Mouse (Mus musculus): ENCODE measurements around the gene Dnase1l2. TPM values are rescaled to one million over a fixed set of nuclear protein-coding genes. Genes with fewer than 3 reads are reported as not detected.

Gene Dnase1l2
- polyA plus RNA-seq, 1 experiment from 2014 or later = 1.7 TPM

DNA sequence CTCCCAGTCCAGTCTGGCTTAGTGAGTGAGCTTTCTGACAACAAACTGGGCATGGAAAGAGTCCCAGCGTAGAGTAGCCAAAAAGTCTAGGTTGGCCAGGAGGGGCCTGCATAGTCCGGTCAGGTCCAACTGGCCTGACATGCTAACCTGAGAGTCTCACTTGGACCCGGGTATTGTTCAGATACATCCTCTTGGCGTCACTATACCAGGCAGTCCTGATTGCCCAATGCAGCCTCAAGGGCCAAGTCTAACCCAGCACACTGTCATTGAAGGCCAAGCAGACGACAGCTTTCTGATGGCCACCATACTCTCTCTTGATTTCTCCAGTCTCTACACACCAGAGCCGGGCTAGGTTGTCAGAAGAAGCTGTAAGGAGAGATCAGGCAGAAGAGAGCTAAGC lies 32.7 kb upstream of the Dnase1l2 start:
- no peak overlapping the region for H3K4me2 ChIP-seq (ENCODE audit: low read depth, severe bottlenecking)
- peaks cover 20% of the 10 kb centered on the region for H3K4me1 ChIP-seq (ENCODE audit: control insufficient read depth, insufficient read depth, low read length)
- 91% methylated on average over 6 of the region's 6 CpGs for WGBS
- no peak overlapping the region for H3K4me3 ChIP-seq (ENCODE audit: low read depth, low read length)
- ATAC-seq (ENCODE audit: insufficient number of reproducible peaks, low FRiP score, low TSS enrichment, low read depth) (no peak), DNase-seq (ENCODE audit: low spot score) (no peak)
- H3K36me3 ChIP-seq (ENCODE audit: control insufficient read depth, insufficient read depth, low read length) = peaks cover 21% of the 10 kb centered on the region
- H3K27ac ChIP-seq (replicated peaks; ENCODE audit: low read depth, low read length) = no peak overlapping the region
- H3K9me3 ChIP-seq (ENCODE audit: control insufficient read depth, low read length) = no peaks in the 10 kb centered on the region
- H3K27me3 ChIP-seq (ENCODE audit: control insufficient read depth, insufficient read depth, low read length) = no peaks in the 10 kb centered on the region
- H3K9ac ChIP-seq (ENCODE audit: low read length) = no peak overlapping the region

- WGBS = 84% methylated on average over 5 of the region's 5 CpGs
- peak overlapping the region; percentile 26; the same call in 1 of the 2 replicates for H3K27ac ChIP-seq (replicated peaks; ENCODE audit: low read depth, low read length)
- no peaks in the 10 kb centered on the region for H3K27me3 ChIP-seq (ENCODE audit: control insufficient read depth, insufficient read depth, low read length)
- no peak overlapping the region for H3K9ac ChIP-seq (ENCODE audit: low read length)
- ATAC-seq (ENCODE audit: insufficient number of reproducible peaks, low FRiP score, low TSS enrichment, low read depth) (no peak), DNase-seq (ENCODE audit: low spot score) (no peak)
- no peak overlapping the region for H3K4me3 ChIP-seq (ENCODE audit: low read depth, low read length)
- no peaks in the 10 kb centered on the region for H3K9me3 ChIP-seq (ENCODE audit: control insufficient read depth, low read length)
- no peak overlapping the region for H3K4me2 ChIP-seq (ENCODE audit: low read depth, severe bottlenecking)
- H3K36me3 ChIP-seq (ENCODE audit: control insufficient read depth, insufficient read depth, low read length) = peaks cover 21% of the 10 kb centered on the region
- H3K4me1 ChIP-seq (ENCODE audit: control insufficient read depth, insufficient read depth, low read length) = peaks cover 17% of the 10 kb centered on the region
Observed at GRCm38 (mm10) chr17:24474557-24474956, 31.7 kb upstream of the Dnase1l2 start.

- ATAC-seq (ENCODE audit: insufficient number of reproducible peaks, low FRiP score, low TSS enrichment, low read depth) = no peak
- Histone ChIP-seq H3K36me3 (ENCODE audit: control insufficient read depth, insufficient read depth, low read length) (peaks cover 21% of the 10 kb centered on the region), H3K9ac (ENCODE audit: low read length) (no peak within 1 kb of the TSS), H3K4me2 (ENCODE audit: low read depth, severe bottlenecking) (no peak within 1 kb of the TSS), H3K9me3 (ENCODE audit: control insufficient read depth, low read length) (no peaks in the 10 kb centered on the region), H3K27me3 (ENCODE audit: control insufficient read depth, insufficient read depth, low read length) (no peaks in the 10 kb centered on the region), H3K4me1 (ENCODE audit: control insufficient read depth, insufficient read depth, low read length) (peaks cover 17% of the 10 kb centered on the region), H3K27ac (replicated peaks; ENCODE audit: low read depth, low read length) (peak within 1 kb of the TSS; percentile 26; the same call in 1 of the 2 replicates), H3K4me3 (ENCODE audit: low read depth, low read length) (no peak within 1 kb of the TSS)
- WGBS = 88% methylated on average over 6 of the region's 6 CpGs
- no peak for DNase-seq (ENCODE audit: low spot score)
Observed at GRCm38 (mm10) chr17:24473612-24474275, 30.8 kb upstream of the Dnase1l2 start, which contains the start of gene Bricd5. Bricd5 (plus strand) TSS chr17:24473884.

DNA sequence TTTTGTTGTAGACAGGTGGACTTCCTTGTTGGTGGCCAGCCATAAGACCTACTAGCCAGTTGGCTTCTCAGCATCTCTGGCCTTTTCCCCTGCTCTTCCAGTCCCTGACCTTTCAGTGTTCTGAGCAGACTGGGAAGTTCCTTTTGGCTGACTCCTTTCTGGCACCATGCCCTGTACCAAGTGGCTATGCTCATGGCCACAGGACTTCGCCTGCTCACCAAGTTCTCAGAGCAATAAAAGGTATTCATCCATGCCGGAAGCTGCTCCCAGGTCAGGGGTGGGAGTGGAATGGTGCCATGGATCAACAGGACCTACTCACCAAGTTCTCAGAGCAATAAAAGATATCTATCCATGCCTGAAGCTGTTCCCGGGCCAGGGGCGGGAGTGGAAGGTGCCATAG lies 29.6 kb upstream of the Dnase1l2 start:
- H3K9me3 ChIP-seq (ENCODE audit: control insufficient read depth, low read length) = no peaks in the 10 kb centered on the region
- H3K27ac ChIP-seq (replicated peaks; ENCODE audit: low read depth, low read length) = no peak overlapping the region

GRCm38 (mm10) chr17:24470701-24471527 lies 28.0 kb upstream of the Dnase1l2 start:
- Histone ChIP-seq H3K4me2 (ENCODE audit: low read depth, severe bottlenecking) (peak overlapping the region; percentile 98), H3K4me3 (ENCODE audit: low read depth, low read length) (peak overlapping the region; percentile 65), H3K9me3 (ENCODE audit: control insufficient read depth, low read length) (no peaks in the 10 kb centered on the region), H3K36me3 (ENCODE audit: control insufficient read depth, insufficient read depth, low read length) (peaks cover 13% of the 10 kb centered on the region), H3K27ac (replicated peaks; ENCODE audit: low read depth, low read length) (peak overlapping the region; percentile 31; the same call in 1 of the 2 replicates), H3K4me1 (ENCODE audit: control insufficient read depth, insufficient read depth, low read length) (peaks cover 12% of the 10 kb centered on the region), H3K27me3 (ENCODE audit: control insufficient read depth, insufficient read depth, low read length) (no peaks in the 10 kb centered on the region), H3K9ac (ENCODE audit: low read length) (peak overlapping the region; percentile 73)
- DNase-seq (ENCODE audit: low spot score) (peak; percentile 49), ATAC-seq (ENCODE audit: insufficient number of reproducible peaks, low FRiP score, low TSS enrichment, low read depth) (peak; percentile 28)
- WGBS = 2% methylated on average over 68 of the region's 68 CpGs

More for the DNA sequence above, 29.6 kb upstream of the Dnase1l2 start:
- no peak overlapping the region for H3K4me3 ChIP-seq (ENCODE audit: low read depth, low read length)
- ATAC-seq (ENCODE audit: insufficient number of reproducible peaks, low FRiP score, low TSS enrichment, low read depth) (no peak), DNase-seq (ENCODE audit: low spot score) (no peak)
- peaks cover 12% of the 10 kb centered on the region for H3K4me1 ChIP-seq (ENCODE audit: control insufficient read depth, insufficient read depth, low read length)
- peaks cover 21% of the 10 kb centered on the region for H3K36me3 ChIP-seq (ENCODE audit: control insufficient read depth, insufficient read depth, low read length)
- H3K9ac ChIP-seq (ENCODE audit: low read length) = no peak overlapping the region
- H3K27me3 ChIP-seq (ENCODE audit: control insufficient read depth, insufficient read depth, low read length) = no peaks in the 10 kb centered on the region
- WGBS = 89% methylated on average over 4 of the region's 4 CpGs
- H3K4me2 ChIP-seq (ENCODE audit: low read depth, severe bottlenecking) = peak overlapping the region; percentile 98; the same call in 1 of the 2 replicates

DNA sequence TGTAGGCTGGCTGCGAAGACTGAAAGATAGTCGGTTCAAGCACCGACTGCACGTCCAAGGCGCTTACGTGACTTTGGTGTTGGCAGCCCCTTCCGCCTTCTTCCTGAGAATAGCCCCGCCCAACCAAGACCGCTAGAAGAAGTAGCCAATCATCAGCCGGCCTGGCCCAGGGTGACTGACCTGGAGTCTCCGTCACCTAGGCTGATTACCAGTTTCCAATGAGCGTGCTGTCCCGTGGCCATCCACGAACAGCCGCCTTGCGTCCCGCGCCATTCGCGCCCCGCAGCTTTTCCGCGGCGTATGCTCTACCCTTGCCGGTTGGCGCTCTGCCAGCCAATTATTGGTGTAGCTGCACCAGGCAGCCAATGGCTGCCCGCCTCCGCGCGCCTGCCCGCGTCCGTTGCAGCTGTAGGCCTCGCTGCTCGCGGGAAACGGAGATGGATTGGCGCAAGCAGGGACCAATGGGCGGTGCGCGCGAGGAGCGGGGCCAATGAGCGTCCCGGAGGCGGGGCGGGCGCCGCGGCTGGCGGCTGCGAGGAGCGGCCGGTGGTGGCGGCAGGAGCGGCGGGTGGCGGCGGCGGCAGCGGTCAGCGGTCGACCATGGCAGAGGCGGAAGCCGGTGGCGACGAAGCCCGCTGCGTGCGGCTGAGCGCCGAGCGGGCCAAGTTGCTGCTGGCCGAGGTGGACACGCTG lies 27.2 kb upstream of the Dnase1l2 start, which contains the start of the genes E4f1 and Pgp:
Gene E4f1, minus strand, starts transcription at position 404 of the 693 bp plus-strand sequence.
Gene Pgp, plus strand, starts transcription at position 483 of the 693 bp plus-strand sequence.
- Histone ChIP-seq H3K36me3 (ENCODE audit: control insufficient read depth, insufficient read depth, low read length) (peaks cover 8% of the 10 kb centered on the region; the same call in 1 of the 2 replicates), H3K27ac (replicated peaks; ENCODE audit: low read depth, low read length) (peak within 1 kb of the TSS; percentile 49), H3K27me3 (ENCODE audit: control insufficient read depth, insufficient read depth, low read length) (no peaks in the 10 kb centered on the region), H3K9me3 (ENCODE audit: control insufficient read depth, low read length) (no peaks in the 10 kb centered on the region), H3K4me2 (ENCODE audit: low read depth, severe bottlenecking) (peak within 1 kb of the TSS; percentile 98), H3K4me1 (ENCODE audit: control insufficient read depth, insufficient read depth, low read length) (peaks cover 12% of the 10 kb centered on the region), H3K4me3 (ENCODE audit: low read depth, low read length) (peak within 1 kb of the TSS; percentile 65), H3K9ac (ENCODE audit: low read length) (peak within 1 kb of the TSS; percentile 73)
- WGBS = under 1% methylated on average over 72 of the region's 75 CpGs
- DNase-seq (ENCODE audit: low spot score) (peak; percentile 98), ATAC-seq (ENCODE audit: insufficient number of reproducible peaks, low FRiP score, low TSS enrichment, low read depth) (peak; percentile 92)

- H3K9ac ChIP-seq (ENCODE audit: low read length) = peak overlapping the region; percentile 73; the same call in 1 of the 2 replicates
- H3K9me3 ChIP-seq (ENCODE audit: control insufficient read depth, low read length) = no peaks in the 10 kb centered on the region
- H3K27me3 ChIP-seq (ENCODE audit: control insufficient read depth, insufficient read depth, low read length) = no peaks in the 10 kb centered on the region
- no peak for DNase-seq (ENCODE audit: low spot score)
- H3K4me1 ChIP-seq (ENCODE audit: control insufficient read depth, insufficient read depth, low read length) = peaks cover 12% of the 10 kb centered on the region
- no peak for ATAC-seq (ENCODE audit: insufficient number of reproducible peaks, low FRiP score, low TSS enrichment, low read depth)
- H3K27ac ChIP-seq (replicated peaks; ENCODE audit: low read depth, low read length) = 0 out of 2 replicates have a peak overlapping the region, but pooled peaks have one; percentile 49
- H3K36me3 ChIP-seq (ENCODE audit: control insufficient read depth, insufficient read depth, low read length) = peaks cover 5% of the 10 kb centered on the region; the same call in 1 of the 2 replicates
- H3K4me3 ChIP-seq (ENCODE audit: low read depth, low read length) = peak overlapping the region; percentile 65
- 15% methylated on average over 7 of the region's 7 CpGs for WGBS
- H3K4me2 ChIP-seq (ENCODE audit: low read depth, severe bottlenecking) = peak overlapping the region; percentile 98
Observed at GRCm38 (mm10) chr17:24469336-24469909, 26.5 kb upstream of the Dnase1l2 start.

All from limb, embryonic 11.5 days (tissue).